Mouse (Mus musculus) heart, adult 2 months (tissue): ENCODE measurements around the gene Gtf3c1.

Source experiments
- CTCF ChIP-seq: fragments of 200-600 bp; IDR thresholded peaks from 2 replicates; pipeline ENCODE4 v1.8.1; 2022; ENCODE audit warnings: antibody characterized with exemption, mild to moderate bottlenecking, moderate library complexity
- EP300 ChIP-seq: fragments of 200-500 bp; IDR thresholded peaks from 2 replicates; pipeline ENCODE4 v1.6.1; 2011; ENCODE audit warnings: low read depth, low read length, control low read depth; ENCODE audit not compliant: insufficient read depth
- POLR2A ChIP-seq: fragments of 200-500 bp; IDR thresholded peaks from 2 replicates; pipeline ENCODE4 v1.6.1; 2011; ENCODE audit warnings: mild to moderate bottlenecking, low read depth, low read length, control low read depth; ENCODE audit not compliant: insufficient read depth

GRCm38 (mm10) chr7:125625219-125625618 is 82.4 kb downstream of the Gtf3c1 start:
- no peak for TF ChIP-seq EP300
- no peak for TF ChIP-seq CTCF
- no peak for TF ChIP-seq POLR2A
